In genomic region chr16:95647854-95648253, GRCm38 (mm10) we compare ENCODE assay signal across 8 mouse cellular contexts. TPM values are rescaled to one million over a fixed set of nuclear protein-coding genes. Genes with fewer than 3 reads are reported as not detected.
DNase-seq lines count a peak whose midpoint lies in the region; ATAC-seq and TF ChIP-seq lines count a peak whose summit lies in the region.

No protein-coding gene starts in this region.

- no peaks in the 10 kb centered on the region for H3K79me2 ChIP-seq in CH12.LX (replicated peaks; ENCODE audit: control insufficient read depth, extremely low read depth, insufficient read depth, poor library complexity, severe bottlenecking)

- peak; percentile 92 for TF ChIP-seq RAD21 in CH12.LX (IDR thresholded peaks at IDR 0.05; ENCODE audit: low read depth, low read length)

- TF ChIP-seq EP300 in CH12.LX (IDR thresholded peaks at IDR 0.05; ENCODE audit: low read length), result no peak

- TF ChIP-seq CTCF in CH12.LX (conservative IDR thresholded peaks at IDR 0.05 in 1 of 2, IDR thresholded peaks at IDR 0.05 in 1 of 2; ENCODE audit: low read depth in 2 of 2, low read length in 2 of 2), result peak; percentile 71 to 95
- TF ChIP-seq CTCF in lung, adult 2 months (IDR thresholded peaks at IDR 0.05; ENCODE audit: insufficient read depth, low read length), result peak; percentile 94

- DNase-seq in CH12.LX (ENCODE audit: extremely low read depth), result peak; percentile 64
- DNase-seq in adrenal gland, postnatal 36 days, result peak; percentile 78 to 79
- peak; percentile 80 to 90 for DNase-seq in heart, postnatal 10 days
- DNase-seq in layer of hippocampus, adult 11-12 months (ENCODE audit: low spot score), result peak; percentile 78
- DNase-seq in lung, adult 2 months, result peak; percentile 74
- peak; percentile 82 for DNase-seq in retina, embryonic 14.5 days (ENCODE audit: low spot score)
- DNase-seq in thymus, postnatal 4 days, result peak; percentile 91

- no peak overlapping the region for H3K27ac ChIP-seq in CH12.LX (ENCODE audit: insufficient read depth, low read depth)
- H3K27ac ChIP-seq in embryonic facial prominence, embryonic 15.5 days (replicated peaks), result no peak overlapping the region

- H3K4me3 ChIP-seq in CH12.LX (replicated peaks in 1 of 3; ENCODE audit: low read depth in 2 of 3, low read length in 2 of 3, poor library complexity in 1 of 3), result no peak overlapping the region
- no peak overlapping the region for H3K4me3 ChIP-seq in embryonic facial prominence, embryonic 15.5 days (replicated peaks)
- no peak overlapping the region for H3K4me3 ChIP-seq in lung, adult 2 months (replicated peaks; ENCODE audit: extremely low read depth, low read depth, low read length)

- 13% methylated on average over 13 of the region's 13 CpGs for WGBS in embryonic facial prominence, embryonic 15.5 days
- 10% methylated on average over 13 of the region's 13 CpGs for WGBS in lung, adult 2 months

- 0 out of 2 replicates have a peak, but pooled peaks have one; percentile 47 for ATAC-seq in embryonic facial prominence, embryonic 15.5 days (ENCODE audit: insufficient number of reproducible peaks, low FRiP score, low TSS enrichment, low read depth)

- H3K4me2 ChIP-seq in CH12.LX (ENCODE audit: insufficient read depth, low read depth, poor library complexity, severe bottlenecking), result no peak overlapping the region
- no peak overlapping the region for H3K4me2 ChIP-seq in embryonic facial prominence, embryonic 15.5 days (replicated peaks)

- intact Hi-C loops in heart, postnatal 10 days (cut with DNase I), result loop anchor here (1.0 kb wide), 1 partner anchor 297 kb away; no protein-coding TSS in a partner anchor

- H3K36me3 ChIP-seq in CH12.LX (replicated peaks in 1 of 2; ENCODE audit: control insufficient read depth in 1 of 2, insufficient read depth in 1 of 2, low read length in 1 of 2), result no peaks in the 10 kb centered on the region
- no peaks in the 10 kb centered on the region for H3K36me3 ChIP-seq in embryonic facial prominence, embryonic 15.5 days

- H3K9me3 ChIP-seq in CH12.LX (replicated peaks; ENCODE audit: low read length), result no peaks in the 10 kb centered on the region
- no peaks in the 10 kb centered on the region for H3K9me3 ChIP-seq in embryonic facial prominence, embryonic 15.5 days (replicated peaks)

- in situ Hi-C loops in CH12.LX (cut with MboI; ENCODE audit: low pct_ligation_motif_present, low pct_unique_long_range_greater_than_20kb, low sequenced_read_pairs), result no loop called here

- no peak overlapping the region for H3K9ac ChIP-seq in CH12.LX (ENCODE audit: insufficient read depth, low read depth)
- no peak overlapping the region for H3K9ac ChIP-seq in embryonic facial prominence, embryonic 15.5 days

- TF ChIP-seq POLR2A in CH12.LX (IDR thresholded peaks at IDR 0.05; ENCODE audit: low read depth, low read length), result no peak
- TF ChIP-seq POLR2A in lung, adult 2 months (IDR thresholded peaks at IDR 0.05; ENCODE audit: borderline replicate concordance, extremely low read depth, low read depth, low read length), result no peak

- dilution Hi-C loops in CH12.LX (cut with MboI; ENCODE audit: extremely low pct_ligation_motif_present, extremely low pct_unique_long_range_greater_than_20kb, low sequenced_read_pairs), result no loop called here

- H3K4me1 ChIP-seq in CH12.LX (ENCODE audit: control insufficient read depth in 1 of 2, insufficient read depth in 2 of 2), result peaks cover 2 to 3% of the 10 kb centered on the region in 2 experiments; a peak in 1 of 4 replicates
- peaks cover 11% of the 10 kb centered on the region for H3K4me1 ChIP-seq in embryonic facial prominence, embryonic 15.5 days
- no peaks in the 10 kb centered on the region for H3K4me1 ChIP-seq in lung, adult 2 months (ENCODE audit: control insufficient read depth, insufficient read depth, low read length)

- no peaks in the 10 kb centered on the region for H3K27me3 ChIP-seq in CH12.LX (replicated peaks)
- no peaks in the 10 kb centered on the region for H3K27me3 ChIP-seq in embryonic facial prominence, embryonic 15.5 days

TF ChIP-seq in CH12.LX, 34 proteins besides CTCF, POLR2A, EP300 and RAD21:
- TF ChIP-seq ZC3H11A (IDR thresholded peaks at IDR 0.05; ENCODE audit: low read depth, low read length) (peak; percentile 91), SIN3A (IDR thresholded peaks at IDR 0.05; ENCODE audit: low read length) (no peak), SMC3 (IDR thresholded peaks at IDR 0.05; ENCODE audit: low read depth, low read length) (peak; percentile 97), PAX5 (IDR thresholded peaks at IDR 0.05; ENCODE audit: low read length) (no peak), MAX (IDR thresholded peaks at IDR 0.05; ENCODE audit: low read length) (no peak), MAFK (IDR thresholded peaks at IDR 0.05; ENCODE audit: insufficient replicate concordance, low read length) (no peak), ELF1 (IDR thresholded peaks at IDR 0.05; ENCODE audit: low read depth, low read length) (no peak), POLR2AphosphoS2 (IDR thresholded peaks at IDR 0.05; ENCODE audit: low read depth, low read length) (no peak), E2F4 (IDR thresholded peaks at IDR 0.05; ENCODE audit: insufficient replicate concordance, low read depth, low read length) (no peak), CHD2 (IDR thresholded peaks at IDR 0.05; ENCODE audit: low read length) (no peak), NELFE (IDR thresholded peaks at IDR 0.05; ENCODE audit: low read depth, low read length) (no peak; the same call in 1 of the 2 replicates), IRF4 (IDR thresholded peaks at IDR 0.05; ENCODE audit: low read depth, low read length) (0 out of 2 replicates have a peak, but pooled peaks have one; percentile 17)

RNA-seq across cellular contexts. Expression of gene Ets2, which starts 54.0 kb away (rescaled TPM):
- 38.9 and 51.2 TPM in 2 replicates for total RNA-seq in CH12.LX (2012; rRNA removed)
- 42.0 and 43.0 TPM in 2 replicates for total RNA-seq in CH12.LX (2014; rRNA removed)
- 38.2 and 43.2 TPM in 2 replicates for polyA plus RNA-seq in CH12.LX (2012; ENCODE audit: insufficient read length, low read depth)
- total RNA-seq in adrenal gland, postnatal 36 days (2021), result 10 to 100 TPM; 43.1 to 57.4 TPM
- 84.3 and 92.0 TPM in 2 replicates for polyA plus RNA-seq in embryonic facial prominence, embryonic 15.5 days (2015; fragmentation: Nextera tagmentation; extraction: Ambion mirVana)
- 100 to 1,000 TPM; 105 to 144 TPM for total RNA-seq in heart, postnatal 10 days (2021)
- polyA plus RNA-seq in lung, adult 2 months (2012; rRNA removed), result 113 and 270 TPM in 2 replicates
